8 mouse cellular contexts compared by ENCODE assay signal in genomic region chr4:138943730-138944129, GRCm38 (mm10). TPM values are rescaled to one million over a fixed set of nuclear protein-coding genes. Genes with fewer than 3 reads are reported as not detected.
DNase-seq lines count a peak whose midpoint lies in the region; ATAC-seq and TF ChIP-seq lines count a peak whose summit lies in the region.

No protein-coding gene starts in this region.

- peak; percentile 60 for TF ChIP-seq CTCF in E14TG2a.4 (conservative IDR thresholded peaks at IDR 0.05; ENCODE audit: low read length)

- intact Hi-C loops in heart, postnatal 10 days (cut with DNase I) = no loop called here

- H3K27me3 ChIP-seq in E14TG2a.4 (ENCODE audit: insufficient read depth, low read length) = peaks cover 17% of the 10 kb centered on the region; the same call in 1 of the 2 replicates

- H3K4me3 ChIP-seq in E14TG2a.4 (replicated peaks; ENCODE audit: low read length) = no peak overlapping the region

- H3K9me3 ChIP-seq in E14TG2a.4 (ENCODE audit: low read length) = no peaks in the 10 kb centered on the region

- H3K36me3 ChIP-seq in E14TG2a.4 (ENCODE audit: insufficient read depth, low read length) = no peaks in the 10 kb centered on the region

- H3K4me1 ChIP-seq in E14TG2a.4 (replicated peaks; ENCODE audit: low read depth, low read length) = peaks cover 38% of the 10 kb centered on the region

- peak; percentile 60 to 71 for DNase-seq in adrenal gland, adult 18-20 months (ENCODE audit: low spot score in 2 of 2)
- peak; percentile 76 to 86 for DNase-seq in heart, postnatal 10 days
- DNase-seq in layer of hippocampus, adult 9-11 months = peak; percentile 67
- peak; percentile 93 for DNase-seq in lung, postnatal 25 days (ENCODE audit: low spot score)
- peak; percentile 65 for DNase-seq in right cerebral cortex, postnatal 4 days
- no peak for DNase-seq in MN1 (ENCODE audit: low spot score)

- peak; percentile 69 for ATAC-seq in erythroid progenitor cell, adult 5-6 weeks (replicated peaks; ENCODE audit: low FRiP score, poor library complexity, severe bottlenecking)

RNA-seq across cellular contexts. Expression of gene Rnf186, which starts 23.2 kb away (rescaled TPM):
- total RNA-seq in adrenal gland, adult 18-20 months (2021) = not detected
- not detected in 2 replicates for total RNA-seq in erythroid progenitor cell, adult 5-6 weeks (2015; ENCODE audit: low replicate concordance)
- total RNA-seq in erythroid progenitor cell, adult 5-6 weeks (2017; ENCODE audit: low replicate concordance) = not detected in 2 replicates
- not detected for total RNA-seq in heart, postnatal 10 days (2021)

RNA-seq across cellular contexts. Expression of gene Tmco4, which starts 29.0 kb away (rescaled TPM):
- total RNA-seq in adrenal gland, adult 18-20 months (2021) = 10 to 100 TPM; 15.1 to 19.0 TPM
- total RNA-seq in erythroid progenitor cell, adult 5-6 weeks (2015; ENCODE audit: low replicate concordance) = 0.42 and 1.8 TPM in 2 replicates
- 1.1 and 2.1 TPM in 2 replicates for total RNA-seq in erythroid progenitor cell, adult 5-6 weeks (2017; ENCODE audit: low replicate concordance)
- total RNA-seq in heart, postnatal 10 days (2021) = 10 to 100 TPM; 12.7 to 13.9 TPM

RNA-seq across cellular contexts. Expression of gene Otud3, which starts 30.0 kb away (rescaled TPM):
- 10 to 100 TPM; 12.3 to 13.1 TPM for total RNA-seq in adrenal gland, adult 18-20 months (2021)
- not detected in 2 replicates for total RNA-seq in erythroid progenitor cell, adult 5-6 weeks (2015; ENCODE audit: low replicate concordance)
- 0.13 and 0.83 TPM in 2 replicates for total RNA-seq in erythroid progenitor cell, adult 5-6 weeks (2017; ENCODE audit: low replicate concordance)
- 1 to 10 TPM; 8.7 to 9.2 TPM for total RNA-seq in heart, postnatal 10 days (2021)

Comparison
In these comparisons a context has a peak if more than half of its experiments do, and no peak if none do; other contexts are left out.
1. RNA of gene Tmco4, which starts 29.0 kb away (total RNA-seq): 15.1 to 19.0 TPM in adrenal gland, adult 18-20 months and 12.7 to 13.9 TPM in heart, postnatal 10 days; 0.42 to 2.1 TPM in erythroid progenitor cell, adult 5-6 weeks; every median in the first group is over 4 times any median in the second.
2. RNA of gene Otud3, which starts 30.0 kb away (total RNA-seq): 12.3 to 13.1 TPM in adrenal gland, adult 18-20 months and 8.7 to 9.2 TPM in heart, postnatal 10 days; 0.13 to 0.83 TPM in erythroid progenitor cell, adult 5-6 weeks; every median in the first group is over 4 times any median in the second.